Mouse (Mus musculus): Measurements from ENCODE around the gene Gm13212. TPM values are rescaled to one million over a fixed set of nuclear protein-coding genes. Genes with fewer than 3 reads are reported as not detected.

Gene Gm13212
- 12.2 TPM for polyA plus RNA-seq (2017; shearing (Covaris generic))

GRCm38 (mm10) chr4:145585078-145585477, at the start of gene Gm13212:
TSS of gene Gm13212 (plus strand) at chr4:145585166.

GRCm38 (mm10) chr4:145670385-145670784, 85.4 kb downstream of the Gm13212 start, which contains the start of gene Zfp980:
TSS of gene Zfp980 (plus strand) at chr4:145670685.

Other genes starting within 250 kb of the Gm13212 start
- 0.51 TPM for gene Zfp990, start 74.4 kb upstream of the Gm13212 start, polyA plus RNA-seq (2017; shearing (Covaris generic))
- gene Zfp980, start 85.5 kb downstream of the Gm13212 start, polyA plus RNA-seq (2017; shearing (Covaris generic)) = not detected

Data from activated CD4-positive, CD25-positive, alpha-beta regulatory T cell, adult 9 weeks (primary cell).